Mouse (Mus musculus): ENCODE measurements around the gene Dll1. TPM values are rescaled to one million over a fixed set of nuclear protein-coding genes. Genes with fewer than 3 reads are reported as not detected.
A peak's percentile ranks its signal among the peaks of the same experiment; 100 is the strongest.

The Dll1 gene
- 77.5 and 80.4 TPM in 2 replicates for polyA plus RNA-seq (2016; fragmentation: Nextera tagmentation; extraction: Ambion mirVana)

GRCm38 (mm10) chr17:15376494-15377181 lies at the start of gene Dll1:
Gene Dll1 (minus strand): TSS chr17:15376872.
- under 1% methylated on average over 36 of the region's 36 CpGs for WGBS

DNA sequence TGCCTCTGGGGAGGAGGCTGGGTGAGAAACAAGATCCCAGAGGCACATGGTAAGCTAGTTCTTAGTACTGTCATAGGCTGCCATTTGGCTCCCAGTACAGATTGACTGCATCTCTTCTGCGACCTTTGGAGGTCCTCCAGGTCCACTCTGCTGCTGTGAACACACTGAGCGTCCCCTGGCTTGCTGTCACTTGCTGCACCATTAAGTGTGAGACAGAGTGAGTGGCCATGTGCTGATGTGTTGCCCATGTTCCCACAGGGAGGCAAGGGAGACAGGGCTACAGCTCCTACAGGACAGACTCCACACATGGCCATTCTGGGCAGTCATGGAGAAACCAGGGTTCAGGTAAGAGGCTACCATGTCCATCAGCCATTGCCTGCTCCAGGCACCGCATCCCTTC lies 49.3 kb upstream of the Dll1 start:
- no peaks in the 10 kb centered on the region for H3K4me1 ChIP-seq
- no peak overlapping the region for H3K4me2 ChIP-seq (replicated peaks)
- peaks cover 87% of the 10 kb centered on the region for H3K36me3 ChIP-seq
- no peak overlapping the region for H3K27ac ChIP-seq
- ATAC-seq (ENCODE audit: low FRiP score, low read depth) = no peak
- 88% methylated on average over 3 of the region's 3 CpGs for WGBS
- H3K4me3 ChIP-seq = no peak overlapping the region
- H3K9ac ChIP-seq = no peak overlapping the region
- H3K27me3 ChIP-seq (replicated peaks) = no peaks in the 10 kb centered on the region
- H3K9me3 ChIP-seq = no peaks in the 10 kb centered on the region

More at GRCm38 (mm10) chr17:15376494-15377181, at the start of gene Dll1:
- peaks cover 76% of the 10 kb centered on the region for H3K4me1 ChIP-seq
- peaks cover 4% of the 10 kb centered on the region; the same call in 1 of the 2 replicates for H3K36me3 ChIP-seq
- H3K9ac ChIP-seq = peak within 1 kb of the TSS; percentile 93
- H3K27ac ChIP-seq = peak within 1 kb of the TSS; percentile 98
- H3K4me2 ChIP-seq (replicated peaks) = peak within 1 kb of the TSS; percentile 88
- peaks cover 13% of the 10 kb centered on the region; the same call in 1 of the 2 replicates for H3K27me3 ChIP-seq (replicated peaks)
- H3K4me3 ChIP-seq = peak within 1 kb of the TSS; percentile 87
- no peaks in the 10 kb centered on the region for H3K9me3 ChIP-seq
- ATAC-seq (ENCODE audit: low FRiP score, low read depth) = peak; percentile 41

DNA sequence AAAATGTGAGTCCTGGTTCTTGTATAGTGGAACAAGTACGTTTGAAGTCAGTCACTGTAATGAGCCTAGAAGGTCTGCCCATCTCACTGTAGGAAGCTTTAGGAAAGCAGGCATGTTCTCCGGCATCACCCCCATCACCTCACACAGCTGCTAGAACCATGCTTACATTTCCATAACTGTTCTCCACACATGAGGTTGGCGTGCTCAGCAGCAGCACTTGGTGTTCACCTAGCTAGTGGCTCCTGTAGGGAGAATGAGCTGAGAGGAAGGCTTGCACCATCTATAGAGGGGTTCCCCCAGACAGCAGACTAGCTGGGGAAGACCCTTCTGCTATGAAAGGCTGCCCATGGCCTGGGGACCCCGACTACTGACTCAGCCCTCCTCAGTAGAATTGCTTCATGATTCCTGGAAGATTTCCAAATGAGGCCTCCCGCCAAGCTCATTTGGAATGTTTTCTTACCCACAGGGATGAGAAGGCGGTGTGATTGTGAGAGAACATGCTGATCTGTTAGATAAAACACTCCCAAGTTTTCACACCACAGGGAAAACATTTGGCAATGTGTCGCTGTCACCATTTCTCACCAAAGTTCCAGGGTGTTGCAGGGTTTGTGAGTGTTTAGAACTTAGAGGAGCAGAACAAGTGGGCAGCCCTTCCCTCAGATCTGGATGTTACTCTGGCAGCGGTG lies 46.6 kb upstream of the Dll1 start:
- H3K36me3 ChIP-seq = peaks cover 89% of the 10 kb centered on the region
- 83% methylated on average over 8 of the region's 8 CpGs for WGBS
- H3K4me1 ChIP-seq = no peaks in the 10 kb centered on the region
- H3K9me3 ChIP-seq = no peaks in the 10 kb centered on the region
- no peak for ATAC-seq (ENCODE audit: low FRiP score, low read depth)
- no peak overlapping the region for H3K9ac ChIP-seq
- H3K4me3 ChIP-seq = no peak overlapping the region
- no peak overlapping the region for H3K4me2 ChIP-seq (replicated peaks)
- H3K27ac ChIP-seq = no peak overlapping the region
- no peaks in the 10 kb centered on the region for H3K27me3 ChIP-seq (replicated peaks)

- ATAC-seq (ENCODE audit: low FRiP score, low read depth) = no peak
- Histone ChIP-seq H3K4me1 (no peaks in the 10 kb centered on the region), H3K9ac (no peak overlapping the region), H3K36me3 (peaks cover 89% of the 10 kb centered on the region), H3K4me3 (no peak overlapping the region), H3K27me3 (replicated peaks) (no peaks in the 10 kb centered on the region), H3K9me3 (no peaks in the 10 kb centered on the region), H3K27ac (no peak overlapping the region), H3K4me2 (replicated peaks) (no peak overlapping the region)
- WGBS = 88% methylated on average over 9 of the region's 9 CpGs
These were observed 46.0 kb upstream of the Dll1 start for GRCm38 (mm10) chr17:15422666-15423065.

GRCm38 (mm10) chr17:15421446-15421845 lies 44.8 kb upstream of the Dll1 start:
- H3K9ac ChIP-seq = no peak overlapping the region
- ATAC-seq (ENCODE audit: low FRiP score, low read depth) = no peak
- H3K9me3 ChIP-seq = no peaks in the 10 kb centered on the region
- H3K36me3 ChIP-seq = peaks cover 91% of the 10 kb centered on the region
- WGBS = 97% methylated on average over 6 of the region's 6 CpGs
- no peak overlapping the region for H3K4me3 ChIP-seq
- H3K4me2 ChIP-seq (replicated peaks) = no peak overlapping the region
- H3K27ac ChIP-seq = no peak overlapping the region
- no peaks in the 10 kb centered on the region for H3K27me3 ChIP-seq (replicated peaks)
- H3K4me1 ChIP-seq = no peaks in the 10 kb centered on the region

DNA sequence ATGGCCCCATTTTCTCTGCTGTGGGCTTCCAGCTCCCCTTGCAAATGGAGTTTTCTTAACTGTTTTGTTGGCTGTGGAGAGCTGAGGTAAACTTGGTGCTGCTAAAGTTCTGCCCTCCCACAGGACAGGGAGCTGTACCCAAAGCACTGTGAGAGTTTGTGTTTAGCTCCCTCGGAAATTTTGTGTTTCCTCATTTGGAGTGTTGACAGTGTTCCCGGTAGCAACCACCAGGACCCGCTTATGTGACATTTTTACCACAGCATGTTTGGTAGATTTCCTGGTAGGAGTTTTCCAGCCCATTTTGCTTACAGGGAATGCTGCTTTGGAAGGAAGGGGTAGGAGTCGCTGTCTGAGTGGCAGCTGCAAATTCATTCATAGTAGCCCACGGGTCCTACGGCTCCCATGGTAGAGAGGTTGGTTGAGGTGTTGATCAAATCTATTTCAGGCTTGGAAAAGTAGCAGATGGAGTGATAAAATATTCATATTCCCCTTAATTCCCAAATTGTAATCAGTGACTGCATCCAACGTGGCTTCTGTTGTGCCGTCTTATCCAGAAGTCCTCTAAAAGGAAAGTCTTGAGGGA lies 43.4 kb upstream of the Dll1 start:
- Histone ChIP-seq H3K27me3 (replicated peaks) (no peaks in the 10 kb centered on the region), H3K4me1 (no peaks in the 10 kb centered on the region), H3K4me3 (no peak overlapping the region), H3K36me3 (peaks cover 91% of the 10 kb centered on the region), H3K9me3 (no peaks in the 10 kb centered on the region), H3K9ac (no peak overlapping the region), H3K4me2 (replicated peaks) (no peak overlapping the region), H3K27ac (no peak overlapping the region)
- WGBS = 90% methylated on average over 8 of the region's 8 CpGs
- ATAC-seq (ENCODE audit: low FRiP score, low read depth) = no peak

GRCm38 (mm10) chr17:15419534-15419933 lies 42.9 kb upstream of the Dll1 start:
- H3K4me2 ChIP-seq (replicated peaks) = no peak overlapping the region
- H3K4me3 ChIP-seq = no peak overlapping the region
- no peaks in the 10 kb centered on the region for H3K4me1 ChIP-seq
- H3K27ac ChIP-seq = no peak overlapping the region
- H3K27me3 ChIP-seq (replicated peaks) = no peaks in the 10 kb centered on the region
- peaks cover 91% of the 10 kb centered on the region for H3K36me3 ChIP-seq
- H3K9ac ChIP-seq = no peak overlapping the region
- WGBS = 90% methylated on average over 8 of the region's 8 CpGs
- no peak for ATAC-seq (ENCODE audit: low FRiP score, low read depth)
- H3K9me3 ChIP-seq = no peaks in the 10 kb centered on the region

DNA sequence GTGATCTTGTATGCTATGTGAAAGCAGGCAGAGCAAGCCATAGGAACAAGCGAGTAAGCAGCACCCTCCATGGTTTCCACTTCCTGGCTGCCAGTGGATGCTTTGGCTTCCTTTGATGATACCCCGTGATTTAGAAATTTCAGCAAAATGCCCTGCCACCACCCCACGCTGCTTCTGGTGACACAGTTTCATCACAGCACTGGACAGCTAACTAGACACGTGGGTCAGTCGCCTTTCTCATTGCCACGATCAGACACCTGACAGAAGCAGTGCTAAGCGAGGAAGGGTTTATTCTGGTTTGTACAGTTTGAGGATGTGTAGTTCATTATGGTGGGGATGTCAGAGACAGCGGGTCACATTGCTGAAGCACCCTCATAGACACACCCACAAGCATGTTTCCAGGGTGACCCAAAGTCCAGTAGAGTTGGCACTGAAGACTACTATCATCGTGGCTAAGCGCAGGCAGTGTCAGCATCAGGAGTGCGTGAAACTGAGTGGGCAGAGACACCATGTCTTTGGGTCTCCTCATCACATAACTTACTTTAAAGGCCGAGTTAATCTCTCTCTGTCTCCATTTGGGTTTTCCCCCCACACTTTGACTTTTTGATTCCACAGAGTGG lies 40.0 kb upstream of the Dll1 start:
- Histone ChIP-seq H3K36me3 (peaks cover 89% of the 10 kb centered on the region), H3K9ac (no peak overlapping the region), H3K4me1 (no peaks in the 10 kb centered on the region), H3K4me3 (no peak overlapping the region), H3K27ac (no peak overlapping the region), H3K9me3 (no peaks in the 10 kb centered on the region), H3K27me3 (replicated peaks) (no peaks in the 10 kb centered on the region), H3K4me2 (replicated peaks) (no peak overlapping the region)
- 93% methylated on average over 12 of the region's 12 CpGs for WGBS
- ATAC-seq (ENCODE audit: low FRiP score, low read depth) = no peak

- Histone ChIP-seq H3K4me2 (replicated peaks) (no peak overlapping the region), H3K9me3 (no peaks in the 10 kb centered on the region), H3K36me3 (peaks cover 87% of the 10 kb centered on the region), H3K27ac (no peak overlapping the region), H3K27me3 (replicated peaks) (no peaks in the 10 kb centered on the region), H3K9ac (no peak overlapping the region), H3K4me3 (no peak overlapping the region), H3K4me1 (no peaks in the 10 kb centered on the region)
- 89% methylated on average over 1 of the region's 1 CpGs for WGBS
- no peak for ATAC-seq (ENCODE audit: low FRiP score, low read depth)
These were observed 34.2 kb upstream of the Dll1 start for GRCm38 (mm10) chr17:15410861-15411260.

- Histone ChIP-seq H3K4me1 (no peaks in the 10 kb centered on the region), H3K9me3 (no peaks in the 10 kb centered on the region), H3K27ac (no peak overlapping the region), H3K9ac (no peak overlapping the region), H3K4me3 (no peak overlapping the region), H3K36me3 (peaks cover 86% of the 10 kb centered on the region), H3K27me3 (replicated peaks) (no peaks in the 10 kb centered on the region), H3K4me2 (replicated peaks) (no peak overlapping the region)
- WGBS = 88% methylated on average over 10 of the region's 10 CpGs
- ATAC-seq (ENCODE audit: low FRiP score, low read depth) = no peak
These were observed 32.6 kb upstream of the Dll1 start for GRCm38 (mm10) chr17:15409261-15409660.

DNA sequence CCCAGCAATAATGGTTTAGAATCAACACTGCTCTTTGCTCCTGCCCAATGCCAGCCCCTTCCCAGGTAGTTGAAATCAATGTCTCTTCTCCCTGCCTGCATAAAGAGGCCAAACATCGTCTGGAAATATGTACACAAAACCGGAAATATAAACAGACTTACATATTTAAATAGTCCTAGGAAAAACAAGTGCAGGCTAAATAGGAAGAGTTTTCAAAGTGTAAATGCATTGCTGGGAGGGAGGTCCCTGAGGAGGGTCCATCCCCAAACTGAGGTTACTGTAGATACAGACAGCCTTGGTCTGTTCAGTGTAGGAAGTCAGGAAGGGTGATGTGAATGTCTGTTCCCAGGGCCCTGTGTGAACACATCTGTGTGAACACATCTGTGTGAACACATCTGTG lies 29.9 kb upstream of the Dll1 start:
- WGBS = 90% methylated on average over 2 of the region's 2 CpGs
- no peak overlapping the region for H3K27ac ChIP-seq
- ATAC-seq (ENCODE audit: low FRiP score, low read depth) = no peak
- peaks cover 89% of the 10 kb centered on the region for H3K36me3 ChIP-seq
- no peaks in the 10 kb centered on the region for H3K9me3 ChIP-seq
- H3K4me3 ChIP-seq = no peak overlapping the region
- H3K4me1 ChIP-seq = no peaks in the 10 kb centered on the region
- H3K27me3 ChIP-seq (replicated peaks) = no peaks in the 10 kb centered on the region
- H3K4me2 ChIP-seq (replicated peaks) = no peak overlapping the region
- no peak overlapping the region for H3K9ac ChIP-seq

DNA sequence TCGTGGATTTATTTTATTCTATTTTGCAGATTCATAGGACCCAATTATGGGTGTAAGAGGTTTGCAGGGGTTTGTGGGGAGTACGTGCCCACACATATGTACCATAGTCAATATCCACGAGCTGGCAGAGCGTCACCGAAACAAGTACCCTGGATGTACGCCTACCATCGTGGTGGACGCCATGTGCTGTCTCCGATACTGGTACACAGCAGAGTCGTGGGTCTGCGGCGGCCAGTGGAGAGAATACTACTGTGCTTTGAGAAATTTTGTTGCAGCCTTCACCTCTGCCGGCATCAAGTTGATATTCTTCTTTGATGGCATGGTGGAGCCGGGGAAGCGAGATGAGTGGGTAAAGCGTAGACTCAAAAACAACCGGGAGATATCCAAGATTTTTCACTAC lies 25.0 kb upstream of the Dll1 start:
- peaks cover 45% of the 10 kb centered on the region for H3K36me3 ChIP-seq
- ATAC-seq (ENCODE audit: low FRiP score, low read depth) = no peak
- 96% methylated on average over 17 of the region's 17 CpGs for WGBS

More for the DNA sequence above, 25.0 kb upstream of the Dll1 start:
- H3K9ac ChIP-seq = no peak overlapping the region
- peaks cover 7% of the 10 kb centered on the region for H3K4me1 ChIP-seq
- no peak overlapping the region for H3K4me2 ChIP-seq (replicated peaks)
- H3K27ac ChIP-seq = no peak overlapping the region
- H3K27me3 ChIP-seq (replicated peaks) = no peaks in the 10 kb centered on the region
- H3K9me3 ChIP-seq = no peaks in the 10 kb centered on the region
- H3K4me3 ChIP-seq = no peak overlapping the region
